Mouse (Mus musculus): Measurements from ENCODE around the gene Dzip1.
A peak's percentile ranks its signal among the peaks of the same experiment; 100 is the strongest.

Gene Dzip1

DNA sequence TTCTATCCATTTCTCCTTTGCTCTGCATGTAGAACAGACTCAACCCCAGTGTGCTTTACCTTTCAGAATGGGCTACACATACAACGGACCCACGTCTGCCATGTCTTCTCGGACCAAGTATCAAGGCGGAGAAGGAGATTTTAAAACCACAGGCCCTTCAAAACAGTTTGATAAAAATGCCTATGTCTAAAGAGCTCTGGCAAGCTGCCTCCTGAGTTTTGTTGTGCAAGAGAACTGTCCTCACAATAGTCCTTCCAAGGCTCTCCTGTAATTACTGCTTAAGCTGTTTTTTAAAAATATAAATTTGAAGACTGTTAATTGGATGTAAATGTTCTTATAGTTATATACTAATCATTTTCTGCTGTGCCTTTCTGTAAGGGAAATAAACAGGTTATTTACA lies 51.1 kb downstream of the Dzip1 start:
- no peak for DNase-seq (ENCODE audit: low read depth, low spot score)

DNA sequence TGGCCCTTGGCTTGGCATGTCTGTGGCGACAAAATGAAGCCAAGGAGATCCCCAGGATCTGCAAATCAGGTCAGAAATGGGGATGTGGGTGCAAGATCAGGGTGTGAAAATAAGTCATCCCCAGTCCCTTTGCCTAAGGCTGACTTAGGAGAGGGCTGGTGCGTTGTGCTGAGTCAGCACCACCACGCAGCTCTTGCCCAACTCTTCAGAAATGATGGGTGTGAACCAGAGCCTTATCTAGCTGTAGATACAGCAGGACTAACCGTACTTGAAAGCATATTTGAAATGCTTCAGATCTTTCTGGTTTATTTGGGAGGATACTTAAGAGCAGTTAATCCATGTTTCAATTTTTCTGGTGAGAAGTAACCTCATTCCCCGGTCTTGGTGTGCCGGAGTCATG lies 55.5 kb downstream of the Dzip1 start:
- DNase-seq (ENCODE audit: low read depth, low spot score) = no peak

DNA sequence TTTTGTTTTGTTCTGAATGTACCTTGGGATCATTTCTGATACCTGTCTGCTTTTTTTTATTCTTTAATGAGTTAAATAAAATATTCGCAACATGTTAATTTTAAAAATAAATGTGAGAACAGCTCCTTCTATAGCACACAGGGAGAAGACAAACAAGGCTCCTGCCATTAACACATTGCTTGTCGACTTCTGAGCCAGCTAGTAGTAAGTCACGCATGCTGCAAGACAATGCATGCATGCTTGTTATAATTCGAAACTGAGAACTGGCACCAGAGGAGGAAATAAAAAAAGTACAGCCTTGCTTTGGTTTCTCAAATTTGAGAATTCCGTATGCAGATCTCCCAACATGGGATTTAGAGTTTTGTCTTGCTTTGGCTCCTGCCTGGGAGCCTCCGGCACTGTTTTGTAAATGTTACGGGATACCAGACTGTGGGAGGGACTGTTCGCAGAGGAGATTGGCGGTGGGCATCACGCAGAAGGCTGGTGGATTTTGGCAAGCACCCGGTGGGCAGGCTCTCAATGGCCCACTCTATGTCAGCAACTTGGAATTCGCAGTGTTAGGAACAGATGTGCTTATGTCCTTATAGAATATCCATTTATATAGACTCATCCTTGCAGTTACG lies 57.0 kb downstream of the Dzip1 start:
- no peak for DNase-seq (ENCODE audit: low read depth, low spot score)

GRCm38 (mm10) chr14:118867366-118867765 lies 57.9 kb downstream of the Dzip1 start:
- DNase-seq (ENCODE audit: low read depth, low spot score) = no peak

- DNase-seq (ENCODE audit: low read depth, low spot score) = no peak
These were observed 59.0 kb downstream of the Dzip1 start for GRCm38 (mm10) chr14:118866014-118866811.

GRCm38 (mm10) chr14:118864905-118865304 lies 60.4 kb downstream of the Dzip1 start:
- DNase-seq (ENCODE audit: low read depth, low spot score) = no peak

DNA sequence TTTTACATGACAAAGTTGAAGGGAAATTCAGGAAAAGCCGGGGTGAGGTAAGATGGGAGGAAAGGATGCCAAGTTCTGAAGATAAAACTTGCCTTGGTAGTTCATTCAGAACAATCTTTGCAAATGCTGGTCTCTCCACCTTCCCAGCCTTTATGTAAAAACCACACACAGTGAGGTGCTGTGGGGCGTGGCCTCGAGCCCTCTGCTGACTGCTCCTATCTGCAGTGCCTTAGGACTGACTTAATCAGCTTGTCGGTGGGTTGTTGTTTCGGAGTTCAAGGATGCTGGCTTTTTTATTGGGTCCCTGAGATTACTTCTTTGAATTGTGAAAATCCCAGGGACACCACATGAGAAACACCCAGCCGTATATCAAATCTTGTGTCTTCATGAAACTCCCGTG lies 63.0 kb downstream of the Dzip1 start:
- DNase-seq (ENCODE audit: low read depth, low spot score) = no peak

GRCm38 (mm10) chr14:118858318-118858717 lies 66.9 kb downstream of the Dzip1 start:
- no peak for DNase-seq (ENCODE audit: low read depth, low spot score)

DNA sequence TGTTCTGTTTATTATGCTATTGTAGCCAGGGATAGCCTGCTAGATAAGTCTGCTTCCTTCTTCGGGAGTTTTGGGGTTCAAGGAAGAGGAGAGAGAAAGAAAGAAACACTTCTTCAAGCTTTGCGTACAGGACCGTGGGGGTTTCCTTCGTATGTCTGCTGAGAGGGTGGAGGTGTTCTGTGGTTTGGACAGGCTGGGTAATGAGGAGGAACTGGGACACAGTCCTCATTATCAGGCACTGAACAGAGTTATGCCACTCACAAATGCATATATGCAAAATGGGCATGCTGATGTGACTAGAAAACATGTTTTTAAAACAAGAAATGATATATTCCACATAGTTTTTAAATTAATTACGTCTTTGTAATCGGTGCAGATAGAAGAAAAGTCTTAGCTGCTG lies 68.7 kb downstream of the Dzip1 start:
- no peak for DNase-seq (ENCODE audit: low read depth, low spot score)

DNA sequence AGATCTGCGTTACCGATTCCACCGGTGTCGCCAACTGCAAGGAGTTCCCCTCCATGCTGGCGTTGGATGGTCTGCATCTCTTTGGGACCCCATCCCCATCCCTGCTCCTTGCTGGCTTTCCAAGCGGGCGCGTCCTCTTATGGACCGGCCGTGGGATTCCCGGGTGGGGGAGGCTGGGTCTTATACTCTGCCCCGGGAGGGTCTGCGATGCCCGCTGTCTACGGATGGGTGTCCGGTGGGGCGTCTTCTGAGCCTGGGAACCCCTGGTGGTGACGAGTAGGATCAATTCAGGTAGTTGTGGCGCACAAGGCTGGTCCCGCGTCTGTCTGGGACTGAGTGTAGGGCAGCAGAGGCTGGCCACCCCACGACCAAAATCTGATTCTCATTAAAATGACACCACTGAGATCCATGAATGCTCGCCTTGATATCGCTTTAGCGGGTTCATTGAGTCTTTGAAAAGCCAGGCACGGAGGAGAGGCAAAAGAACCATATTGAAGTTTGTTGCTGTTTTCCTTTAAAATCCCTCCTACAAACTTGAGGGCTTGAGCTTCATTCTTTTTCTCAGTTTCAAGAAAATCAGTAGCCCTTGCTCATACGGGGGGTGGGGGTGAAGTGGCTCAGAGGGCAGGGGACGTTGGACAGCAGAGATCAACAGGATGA lies 70.0 kb downstream of the Dzip1 start:
- peak; percentile 64 for DNase-seq (ENCODE audit: low read depth, low spot score)

DNA sequence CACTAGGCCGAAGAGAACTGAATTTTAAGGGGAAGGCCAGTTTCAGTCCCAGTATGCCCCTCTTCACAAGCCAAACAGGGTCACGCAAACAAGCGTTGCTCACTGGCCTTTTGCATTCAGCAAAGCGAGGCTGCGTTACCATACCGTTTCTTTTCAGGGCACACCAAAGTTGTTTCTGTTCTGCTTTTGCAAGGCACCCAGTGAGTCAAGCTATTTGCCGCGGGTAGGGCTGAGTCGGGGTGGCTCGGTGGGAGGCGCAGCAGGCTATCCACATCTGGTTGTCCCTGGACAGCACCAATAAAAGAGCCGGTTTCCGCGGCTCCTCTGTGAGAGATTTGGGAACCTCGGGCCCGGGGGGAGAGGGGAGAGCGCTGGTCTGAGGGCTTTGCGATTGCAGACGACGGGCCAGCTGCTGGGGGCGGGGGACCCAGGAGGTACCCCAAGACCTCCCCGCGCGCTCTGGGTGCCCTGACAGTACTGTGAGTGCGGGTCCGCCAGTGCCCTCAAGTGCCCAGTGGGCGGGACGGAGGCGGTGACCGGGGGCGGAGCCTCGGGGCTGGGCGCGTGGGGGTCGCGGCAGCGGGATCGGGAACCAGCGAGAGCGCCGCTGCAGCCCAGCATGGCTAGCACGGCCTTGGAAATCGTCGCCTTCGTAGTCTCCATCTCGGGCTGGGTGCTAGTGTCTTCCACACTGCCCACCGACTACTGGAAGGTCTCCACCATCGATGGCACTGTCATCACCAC lies 70.7 kb downstream of the Dzip1 start:
- DNase-seq (ENCODE audit: low read depth, low spot score) = peak; percentile 60

GRCm38 (mm10) chr14:118851496-118852107 lies 73.7 kb downstream of the Dzip1 start:
- no peak for DNase-seq (ENCODE audit: low read depth, low spot score)

GRCm38 (mm10) chr14:118850696-118851035 lies 74.6 kb downstream of the Dzip1 start:
- DNase-seq (ENCODE audit: low read depth, low spot score) = no peak

DNA sequence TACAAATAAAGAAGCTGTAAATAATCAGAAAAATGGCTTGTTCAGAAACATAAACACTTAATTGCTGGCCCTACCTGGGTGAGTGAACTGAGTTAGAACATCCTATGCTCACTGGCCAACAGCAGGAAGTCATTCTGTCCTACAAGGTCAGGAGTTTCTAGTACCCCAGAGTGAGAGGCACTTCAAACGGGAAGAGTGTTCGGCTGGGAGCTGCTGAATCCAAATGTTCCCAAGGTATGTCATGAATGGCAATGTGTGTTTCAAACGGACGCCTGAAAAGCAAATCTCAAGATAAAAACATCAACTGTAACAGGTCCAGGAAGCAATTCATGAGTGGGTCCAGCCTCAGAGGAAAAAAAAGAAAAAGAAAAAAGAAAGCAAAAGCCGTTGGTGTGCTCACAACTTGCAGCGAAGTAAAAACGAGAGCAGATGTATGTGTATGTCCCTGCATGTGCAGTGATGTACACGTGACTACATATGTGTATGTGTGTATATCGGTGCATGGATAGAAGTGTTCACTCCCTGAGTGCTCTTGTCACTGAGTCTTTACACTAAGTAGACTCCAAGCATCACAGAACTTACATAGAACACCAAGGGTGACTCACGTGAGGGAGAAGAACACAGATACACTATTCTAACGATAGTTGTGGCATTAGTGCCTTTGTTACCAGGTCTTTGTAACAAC lies 75.1 kb downstream of the Dzip1 start:
- DNase-seq (ENCODE audit: low read depth, low spot score) = no peak

- DNase-seq (ENCODE audit: low read depth, low spot score) = no peak
These were observed 77.1 kb downstream of the Dzip1 start for GRCm38 (mm10) chr14:118848171-118848570.

- DNase-seq (ENCODE audit: low read depth, low spot score) = no peak
These were observed 78.4 kb downstream of the Dzip1 start for GRCm38 (mm10) chr14:118846834-118847233.

DNA sequence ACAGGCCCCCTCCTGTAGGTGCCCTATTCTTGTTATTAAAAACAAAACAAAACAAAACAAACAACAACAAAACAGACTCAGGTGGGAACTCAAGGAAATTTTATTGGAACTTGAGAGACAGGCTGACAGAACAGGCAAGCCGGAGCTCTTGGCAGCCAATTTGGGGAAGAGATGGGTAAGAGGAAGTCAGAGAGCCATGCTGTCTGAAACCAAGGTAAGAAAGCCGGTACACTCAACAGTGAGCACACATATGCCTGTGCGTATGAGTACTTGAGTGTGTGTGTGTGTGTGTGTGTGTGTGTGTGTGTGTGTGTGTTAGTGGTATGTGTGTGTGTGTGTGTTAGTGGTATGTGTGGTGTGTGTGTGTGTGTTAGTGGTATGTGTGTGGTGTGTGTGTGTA lies 82.9 kb downstream of the Dzip1 start:
- DNase-seq (ENCODE audit: low read depth, low spot score) = no peak

DNA sequence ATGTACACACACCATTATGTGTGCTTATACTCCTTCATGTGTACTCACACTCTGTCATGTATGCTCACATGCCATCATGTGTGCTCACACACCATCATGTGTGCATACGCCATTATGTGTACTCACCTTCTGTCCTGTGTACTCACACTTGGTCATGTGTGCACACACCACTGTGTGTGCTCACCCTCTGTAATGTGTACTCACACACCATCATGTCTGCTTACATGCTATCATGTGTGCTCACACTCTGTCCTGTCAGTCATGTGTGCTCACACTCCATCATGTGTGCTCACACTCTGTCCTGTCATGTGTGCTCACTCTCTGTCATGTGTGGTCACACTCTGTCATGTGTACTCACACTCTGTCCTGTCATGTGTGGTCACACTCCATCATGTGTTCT lies 85.2 kb downstream of the Dzip1 start:
- DNase-seq (ENCODE audit: low read depth, low spot score) = no peak

DNA sequence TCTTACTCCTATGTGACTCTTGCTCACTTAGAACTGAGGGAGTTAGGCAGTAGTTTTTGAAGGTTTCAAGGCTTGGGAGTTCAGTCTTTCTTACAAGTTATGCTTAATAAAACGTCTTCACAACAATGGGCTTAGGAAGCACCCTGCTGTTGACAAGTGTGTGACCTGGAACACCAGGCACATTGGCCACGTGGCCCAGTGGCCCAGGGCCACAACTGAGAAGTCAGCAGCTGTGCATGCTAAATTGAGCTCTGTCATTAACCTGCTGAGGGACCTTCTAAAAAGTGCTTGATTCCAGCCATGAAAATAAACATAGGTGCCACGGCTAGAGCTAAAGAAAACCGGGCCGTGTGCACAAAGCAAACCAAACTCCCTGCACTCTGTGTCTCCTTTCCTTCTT lies 85.8 kb downstream of the Dzip1 start:
- DNase-seq (ENCODE audit: low read depth, low spot score) = no peak

DNA sequence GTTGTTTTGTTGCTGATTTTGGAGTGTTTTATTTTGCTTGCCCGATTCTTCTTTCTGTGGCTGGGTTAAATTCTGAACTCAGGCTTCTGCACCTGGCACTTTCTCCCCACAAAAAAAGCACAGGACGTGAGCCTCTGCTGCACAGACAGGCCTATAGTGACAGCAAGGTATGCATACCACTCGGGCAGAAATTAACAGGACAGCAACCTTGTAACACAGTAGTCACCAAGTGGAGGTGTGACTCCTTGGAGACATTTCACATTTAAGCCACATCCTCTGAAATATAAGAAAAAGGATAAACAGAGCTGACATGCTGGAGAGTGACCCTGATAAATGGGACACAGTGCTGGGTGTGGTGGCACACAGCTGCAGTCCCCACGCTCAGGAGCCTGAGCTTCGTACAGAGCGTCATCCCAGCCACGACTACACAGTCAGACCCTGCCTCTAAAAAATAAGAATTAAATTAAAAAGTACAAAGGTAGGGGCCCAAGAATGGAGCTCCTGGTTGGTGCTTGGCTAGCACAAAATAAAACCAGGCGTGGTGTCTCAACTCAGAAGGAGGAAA lies 86.6 kb downstream of the Dzip1 start:
- DNase-seq (ENCODE audit: low read depth, low spot score) = no peak

GRCm38 (mm10) chr14:118836754-118837153 lies 88.5 kb downstream of the Dzip1 start:
- DNase-seq (ENCODE audit: low read depth, low spot score) = peak; percentile 68

Measured in ZHBTc4 (cell line).